In the genomic region with DNA sequence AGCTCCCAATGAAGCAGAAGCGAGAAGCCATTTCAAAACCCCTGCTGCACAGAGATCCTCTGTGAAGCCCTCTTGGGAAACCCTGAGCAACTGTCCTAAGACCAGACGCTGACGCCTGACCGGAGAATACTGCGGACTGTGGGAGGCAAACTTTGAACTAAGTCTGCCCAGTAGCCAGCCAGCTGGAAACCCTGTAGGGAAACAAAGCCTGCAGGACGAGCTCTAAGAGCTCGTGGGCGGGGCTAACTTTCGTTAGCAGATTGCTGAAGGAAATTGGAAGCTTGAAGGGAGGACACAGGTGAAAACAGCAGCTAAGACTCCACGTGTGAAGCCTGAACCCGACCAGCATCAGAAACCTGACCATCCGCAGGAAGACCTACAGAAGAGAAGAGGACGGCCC, we compare ENCODE assay signal across 14 mouse cellular contexts. TPM values are rescaled to one million over a fixed set of nuclear protein-coding genes. Genes with fewer than 3 reads are reported as not detected.
DNase-seq lines count a peak whose midpoint lies in the region; ATAC-seq and TF ChIP-seq lines count a peak whose summit lies in the region.
"Had no signal": no experiment of that assay in that cellular context is flagged by ENCODE, and none has a peak within 500 bp of the region (broad histone marks: within the 10 kb centered on the region; RNA-seq: fewer than 3 reads in every experiment).

No protein-coding gene starts in this region.

- no peak for ATAC-seq in neural tube, embryonic 11.5 days (ENCODE audit: insufficient read depth, low FRiP score, low TSS enrichment)
- no peak for ATAC-seq in forebrain, postnatal 0 days
- ATAC-seq in stomach, postnatal 0 days (ENCODE audit: low FRiP score, low TSS enrichment): no peak
- no peak for ATAC-seq in liver, embryonic 12.5 days
- ATAC-seq: intestine, embryonic 16.5 days had no signal

- no peak overlapping the region for H3K4me3 ChIP-seq in neural tube, embryonic 11.5 days (ENCODE audit: low read depth, low read length)
- no peak overlapping the region for H3K4me3 ChIP-seq in forebrain, postnatal 0 days (ENCODE audit: low read depth, low read length)
- H3K4me3 ChIP-seq in stomach, postnatal 0 days (ENCODE audit: low read depth, low read length): no peak overlapping the region
- no peak overlapping the region for H3K4me3 ChIP-seq in liver, embryonic 12.5 days

- no peak for DNase-seq in neural tube, embryonic 11.5 days (ENCODE audit: low spot score)
- no peak for DNase-seq in neural tube, embryonic 10.5 days (ENCODE audit: extremely low spot score, low spot score)
- DNase-seq in forebrain, postnatal 0 days: no peak
- DNase-seq in kidney, postnatal 36 days: peak; percentile 52 to 73
- DNase-seq in stomach, postnatal 0 days (ENCODE audit: low spot score): peak; percentile 22
- DNase-seq in thymus, postnatal 36 days: no peak
- no peak for DNase-seq in yolk sac, embryonic 10.5 days (ENCODE audit: low spot score)
- DNase-seq: adrenal gland, adult 2 months; cerebellum, postnatal 36 days; gastrocnemius, postnatal 25 days; right cerebral cortex, postnatal 4 days had no signal

- H3K36me3 ChIP-seq in neural tube, embryonic 11.5 days (ENCODE audit: control insufficient read depth, insufficient read depth, low read length): no peaks in the 10 kb centered on the region
- H3K36me3 ChIP-seq in forebrain, postnatal 0 days (ENCODE audit: insufficient read depth): no peaks in the 10 kb centered on the region
- H3K36me3 ChIP-seq in stomach, postnatal 0 days (ENCODE audit: control insufficient read depth, insufficient read depth, low read length): no peaks in the 10 kb centered on the region
- H3K36me3 ChIP-seq in liver, embryonic 12.5 days: no peaks in the 10 kb centered on the region

- no peak overlapping the region; the same call in 1 of the 2 replicates for H3K9ac ChIP-seq in neural tube, embryonic 11.5 days (ENCODE audit: low read length)
- no peak overlapping the region for H3K9ac ChIP-seq in forebrain, postnatal 0 days
- no peak overlapping the region for H3K9ac ChIP-seq in stomach, postnatal 0 days (ENCODE audit: low read length)
- no peak overlapping the region for H3K9ac ChIP-seq in liver, embryonic 12.5 days
- H3K9ac ChIP-seq: liver, embryonic 14.5 days had no signal

- no peak overlapping the region for H3K27ac ChIP-seq in neural tube, embryonic 11.5 days (ENCODE audit: low read depth, low read length)
- no peak overlapping the region for H3K27ac ChIP-seq in forebrain, postnatal 0 days (ENCODE audit: low read depth, low read length)
- H3K27ac ChIP-seq in stomach, postnatal 0 days (replicated peaks): no peak overlapping the region
- no peak overlapping the region for H3K27ac ChIP-seq in liver, embryonic 12.5 days
- H3K27ac ChIP-seq: liver, embryonic 14.5 days had no signal

- 7% methylated on average over 13 of the region's 13 CpGs for WGBS in neural tube, embryonic 11.5 days
- 5% methylated on average over 13 of the region's 13 CpGs for WGBS in forebrain, postnatal 0 days
- WGBS in stomach, postnatal 0 days: 5% methylated on average over 13 of the region's 13 CpGs
- 7% methylated on average over 13 of the region's 13 CpGs for WGBS in liver, embryonic 12.5 days (ENCODE audit: insufficient replicate concordance)

- TF ChIP-seq CTCF in forebrain, postnatal 0 days (IDR thresholded peaks at IDR 0.05; ENCODE audit: low read depth): no peak
- TF ChIP-seq CTCF in stomach, postnatal 0 days (IDR thresholded peaks at IDR 0.05; ENCODE audit: low read depth): no peak

- H3K27me3 ChIP-seq in neural tube, embryonic 11.5 days (ENCODE audit: control insufficient read depth, insufficient read depth, low read length): no peaks in the 10 kb centered on the region
- no peaks in the 10 kb centered on the region for H3K27me3 ChIP-seq in forebrain, postnatal 0 days (ENCODE audit: insufficient read depth, low read length)
- no peaks in the 10 kb centered on the region for H3K27me3 ChIP-seq in stomach, postnatal 0 days (ENCODE audit: control insufficient read depth, insufficient read depth, low read length)
- peaks cover 12% of the 10 kb centered on the region; the same call in 1 of the 2 replicates for H3K27me3 ChIP-seq in liver, embryonic 12.5 days (replicated peaks)

- no peaks in the 10 kb centered on the region for H3K9me3 ChIP-seq in neural tube, embryonic 11.5 days (ENCODE audit: control insufficient read depth, low read length)
- no peaks in the 10 kb centered on the region for H3K9me3 ChIP-seq in forebrain, postnatal 0 days (ENCODE audit: low read length)
- H3K9me3 ChIP-seq in stomach, postnatal 0 days (ENCODE audit: control insufficient read depth, low read length): no peaks in the 10 kb centered on the region
- no peaks in the 10 kb centered on the region for H3K9me3 ChIP-seq in liver, embryonic 12.5 days (replicated peaks)

- H3K4me2 ChIP-seq in neural tube, embryonic 11.5 days (ENCODE audit: low read depth): 0 out of 2 replicates have a peak overlapping the region, but pooled peaks have one; percentile 7
- H3K4me2 ChIP-seq in forebrain, postnatal 0 days (ENCODE audit: low read depth): peak overlapping the region; percentile 20
- H3K4me2 ChIP-seq in stomach, postnatal 0 days (replicated peaks; ENCODE audit: low read depth): no peak overlapping the region
- no peak overlapping the region for H3K4me2 ChIP-seq in liver, embryonic 12.5 days

- H3K4me1 ChIP-seq in neural tube, embryonic 11.5 days (ENCODE audit: control insufficient read depth, insufficient read depth, low read length): peaks cover 6% of the 10 kb centered on the region; the same call in 1 of the 2 replicates
- H3K4me1 ChIP-seq in forebrain, postnatal 0 days (ENCODE audit: insufficient read depth): 0 out of 2 replicates have a peak, but pooled peaks cover 4% of the 10 kb centered on the region
- H3K4me1 ChIP-seq in stomach, postnatal 0 days (replicated peaks; ENCODE audit: control insufficient read depth, insufficient read depth): no peaks in the 10 kb centered on the region
- H3K4me1 ChIP-seq in liver, embryonic 12.5 days: peaks cover 4% of the 10 kb centered on the region; the same call in 1 of the 2 replicates

- no peak for TF ChIP-seq EP300 in stomach, postnatal 0 days (optimal IDR thresholded peaks at IDR 0.05)

RNA-seq across cellular contexts. Expression of a gene that starts 40.3 kb away (rescaled TPM):
- 17.6 and 21.3 TPM in 2 replicates for polyA plus RNA-seq in neural tube, embryonic 11.5 days (2014; fragmentation: Nextera tagmentation; extraction: Ambion mirVana)
- total RNA-seq in forebrain, postnatal 0 days (2014; rRNA removed): 26.5 and 28.3 TPM in 2 replicates
- 44.2 and 61.1 TPM in 2 replicates for polyA plus RNA-seq in forebrain, postnatal 0 days (2015; fragmentation: Nextera tagmentation; extraction: Ambion mirVana)
- polyA plus RNA-seq in stomach, postnatal 0 days (2015; fragmentation: Nextera tagmentation; extraction: Ambion mirVana): 15.4 and 16.8 TPM in 2 replicates
- 1.8 and 2.3 TPM in 2 replicates for polyA plus RNA-seq in liver, embryonic 12.5 days (2016; fragmentation: Nextera tagmentation; extraction: Ambion mirVana)

RNA-seq across cellular contexts. Expression of a gene that starts 45.7 kb away (rescaled TPM):
- polyA plus RNA-seq in neural tube, embryonic 11.5 days (2014; fragmentation: Nextera tagmentation; extraction: Ambion mirVana): not detected in 2 replicates
- not detected in 2 replicates for total RNA-seq in forebrain, postnatal 0 days (2014; rRNA removed)
- polyA plus RNA-seq in forebrain, postnatal 0 days (2015; fragmentation: Nextera tagmentation; extraction: Ambion mirVana): not detected in 2 replicates
- not detected in 2 replicates for polyA plus RNA-seq in stomach, postnatal 0 days (2015; fragmentation: Nextera tagmentation; extraction: Ambion mirVana)
- polyA plus RNA-seq in liver, embryonic 12.5 days (2016; fragmentation: Nextera tagmentation; extraction: Ambion mirVana): not detected in 2 replicates
- total RNA-seq: adrenal gland, adult 2 months; gastrocnemius, postnatal 25 days had no signal
- polyA plus RNA-seq: adrenal gland, adult 2 months; intestine, embryonic 16.5 days; liver, embryonic 14.5 days had no signal

Comparison
In these comparisons a context has a peak if more than half of its experiments do, and no peak if none do; other contexts are left out.
1. DNase-seq: peak in kidney, postnatal 36 days (2 of 2) and stomach, postnatal 0 days (single experiment); none in neural tube, embryonic 11.5 days (single experiment), neural tube, embryonic 10.5 days (single experiment), forebrain, postnatal 0 days (single experiment), thymus, postnatal 36 days (0 of 2) and yolk sac, embryonic 10.5 days (single experiment).
2. H3K4me2 ChIP-seq: peak in neural tube, embryonic 11.5 days (single experiment) and forebrain, postnatal 0 days (single experiment); none in stomach, postnatal 0 days (single experiment) and liver, embryonic 12.5 days (single experiment).